Mouse (Mus musculus): ENCODE results near the gene Serpinf2.

Gene Serpinf2

DNA sequence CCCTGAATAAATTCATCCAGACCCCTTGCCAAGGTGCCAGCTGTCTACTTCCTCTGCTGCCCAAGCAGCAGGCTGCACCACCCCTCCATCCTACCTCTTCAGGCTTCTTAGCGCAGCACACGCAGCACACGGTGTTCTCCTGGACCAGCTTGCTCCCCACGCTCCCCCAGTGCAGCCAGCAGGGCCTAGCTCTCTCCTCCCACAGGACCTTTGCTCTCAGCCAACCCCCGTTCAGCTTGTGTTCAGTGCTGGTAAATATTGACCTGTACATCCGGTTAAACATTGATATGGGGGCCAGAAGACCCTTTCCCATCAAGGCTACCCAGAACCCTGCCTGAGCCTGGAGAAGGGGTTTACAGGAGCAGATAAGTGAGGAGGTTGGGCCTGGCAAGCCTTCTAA is at the start of gene Serpinf2:
Gene Serpinf2, minus strand, starts transcription at position 229 of the 400 bp plus-strand sequence.
- DNase-seq (ENCODE audit: extremely low read depth, low read depth, low spot score): no peak

DNA sequence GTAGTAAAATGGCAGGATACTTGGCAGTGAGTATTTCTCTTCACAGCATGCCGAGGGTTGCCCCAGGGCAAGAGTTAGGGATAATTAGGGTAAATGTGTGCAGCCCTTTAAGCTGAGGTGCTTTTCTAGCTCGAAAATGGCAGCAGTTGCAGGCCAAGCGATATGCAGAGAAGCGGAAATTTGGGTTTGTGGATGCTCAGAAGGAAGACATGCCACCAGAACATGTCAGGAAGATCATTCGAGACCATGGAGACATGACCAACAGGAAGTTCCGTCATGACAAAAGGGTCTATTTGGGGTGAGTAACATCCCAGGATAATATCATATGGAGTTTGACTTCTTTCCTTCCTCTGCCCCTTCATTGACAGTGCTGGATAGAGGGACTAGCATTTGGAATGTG is 48.1 kb upstream of the Serpinf2 start:
- DNase-seq (ENCODE audit: extremely low read depth, low read depth, low spot score): no peak

DNA sequence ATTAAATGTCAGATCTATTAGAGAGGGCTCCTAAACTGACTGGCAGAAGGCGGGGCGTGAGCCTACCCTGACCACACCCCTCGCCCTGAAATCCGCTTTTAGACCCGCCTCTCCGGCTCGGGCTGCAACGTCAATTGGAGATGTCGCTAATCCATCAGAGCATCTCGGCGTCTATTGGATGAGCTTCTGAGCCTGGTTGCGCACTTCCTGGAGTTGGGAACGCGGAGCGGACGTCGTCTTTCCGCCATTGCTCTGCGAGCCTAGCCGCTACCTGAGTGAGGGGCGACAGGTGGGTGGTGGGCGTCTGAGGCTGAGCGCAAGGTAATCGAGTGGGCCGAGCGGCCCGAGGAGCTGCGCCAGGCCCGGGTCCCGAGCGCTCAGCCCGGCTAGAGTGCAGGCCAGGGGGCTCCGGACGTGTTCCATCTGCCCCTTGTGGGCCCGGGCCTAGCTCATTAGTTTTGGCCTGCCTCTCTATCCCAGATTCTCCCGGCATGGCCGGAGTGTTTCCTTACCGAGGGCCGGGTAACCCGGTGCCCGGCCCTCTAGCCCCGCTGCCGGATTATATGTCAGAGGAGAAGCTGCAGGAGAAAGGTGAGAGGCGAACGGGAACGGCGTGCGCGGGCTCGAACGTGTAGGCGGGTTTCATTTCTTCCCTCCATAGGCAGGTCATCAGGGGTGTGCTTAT is 47.4 kb upstream of the Serpinf2 start, which contains the start of gene Prpf8:
Gene Prpf8, plus strand, starts transcription at position 216 of the 685 bp plus-strand sequence.
- DNase-seq (ENCODE audit: extremely low read depth, low read depth, low spot score): no peak

DNA sequence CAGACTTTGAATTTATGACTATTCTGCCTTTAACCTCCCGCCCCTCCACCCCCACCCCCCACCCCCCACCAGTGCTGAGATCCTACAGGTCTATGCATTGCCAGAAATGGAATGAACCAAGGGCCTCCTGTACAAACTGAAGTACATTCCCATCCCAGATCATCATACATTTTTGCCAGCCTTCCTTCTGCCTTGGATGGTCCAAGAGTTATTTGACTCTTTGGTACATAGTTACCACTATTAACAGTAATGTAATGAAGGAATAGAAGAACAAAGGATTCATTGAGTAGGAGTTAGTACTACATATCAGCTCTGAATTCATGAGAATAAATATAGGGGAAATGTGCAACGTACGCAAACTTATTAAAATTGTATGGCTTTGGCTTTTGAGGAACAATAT is 46.8 kb upstream of the Serpinf2 start:
- no peak for DNase-seq (ENCODE audit: extremely low read depth, low read depth, low spot score)

GRCm38 (mm10) chr11:75473376-75473775 is 34.0 kb upstream of the Serpinf2 start:
- no peak for DNase-seq (ENCODE audit: extremely low read depth, low read depth, low spot score)

GRCm38 (mm10) chr11:75472469-75473081 is 33.2 kb upstream of the Serpinf2 start:
- DNase-seq (ENCODE audit: extremely low read depth, low read depth, low spot score): no peak

DNA sequence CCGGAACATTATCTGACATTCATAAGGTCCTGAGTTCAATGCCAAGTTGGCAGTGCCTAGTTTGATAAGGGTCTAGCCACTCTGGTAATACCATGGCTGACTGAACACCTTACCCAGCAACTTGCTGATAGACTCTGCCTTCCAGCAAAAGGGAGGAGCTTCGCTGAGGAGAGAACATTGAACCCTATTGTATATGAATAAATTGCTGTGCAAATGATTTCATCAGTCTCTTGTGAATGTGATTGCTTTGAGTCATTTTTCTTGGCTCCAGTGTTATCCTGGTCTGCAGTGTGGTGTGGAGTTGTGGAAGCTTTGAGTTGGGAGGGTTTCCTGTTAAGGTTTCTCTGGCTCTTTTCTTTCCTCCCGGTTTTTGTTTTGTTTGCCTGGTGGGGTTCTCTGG is 31.3 kb upstream of the Serpinf2 start:
- DNase-seq (ENCODE audit: extremely low read depth, low read depth, low spot score): peak; percentile 88

- DNase-seq (ENCODE audit: extremely low read depth, low read depth, low spot score): no peak
Observed at GRCm38 (mm10) chr11:75469261-75469660, 29.9 kb upstream of the Serpinf2 start.

- no peak for DNase-seq (ENCODE audit: extremely low read depth, low read depth, low spot score)
Observed at GRCm38 (mm10) chr11:75468410-75468809, 29.0 kb upstream of the Serpinf2 start.

- DNase-seq (ENCODE audit: extremely low read depth, low read depth, low spot score): peak; percentile 91
Observed at GRCm38 (mm10) chr11:75467512-75468215, 28.3 kb upstream of the Serpinf2 start.

GRCm38 (mm10) chr11:75466731-75467505 is 27.5 kb upstream of the Serpinf2 start:
- no peak for DNase-seq (ENCODE audit: extremely low read depth, low read depth, low spot score)

- no peak for DNase-seq (ENCODE audit: extremely low read depth, low read depth, low spot score)
Observed at GRCm38 (mm10) chr11:75465051-75465450, 25.7 kb upstream of the Serpinf2 start.

DNA sequence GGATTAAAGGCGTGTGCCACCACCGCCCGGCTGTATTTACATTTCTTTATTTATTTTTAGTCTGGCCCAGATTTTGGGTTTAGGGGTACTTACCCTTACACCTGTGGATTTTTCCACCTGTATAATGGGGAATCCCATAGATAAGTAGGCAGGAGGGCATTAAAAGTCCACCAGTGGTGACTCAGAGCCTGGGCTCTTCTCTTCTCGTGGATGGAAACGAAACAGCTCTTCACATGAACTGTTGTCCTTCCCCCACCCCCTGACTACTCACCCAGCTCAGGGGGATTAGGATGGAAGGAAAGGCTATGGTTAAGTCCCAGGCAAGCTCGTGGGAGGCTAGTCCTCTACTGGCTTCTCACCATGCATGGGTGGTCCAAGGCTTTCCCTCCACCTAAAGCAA is 25.0 kb upstream of the Serpinf2 start:
- DNase-seq (ENCODE audit: extremely low read depth, low read depth, low spot score): no peak

GRCm38 (mm10) chr11:75463624-75464023 is 24.2 kb upstream of the Serpinf2 start:
- DNase-seq (ENCODE audit: extremely low read depth, low read depth, low spot score): no peak

- no peak for DNase-seq (ENCODE audit: extremely low read depth, low read depth, low spot score)
Observed at GRCm38 (mm10) chr11:75462865-75463336, 23.5 kb upstream of the Serpinf2 start.

- no peak for DNase-seq (ENCODE audit: extremely low read depth, low read depth, low spot score)
Observed at GRCm38 (mm10) chr11:75462253-75462783, 22.9 kb upstream of the Serpinf2 start.

DNA sequence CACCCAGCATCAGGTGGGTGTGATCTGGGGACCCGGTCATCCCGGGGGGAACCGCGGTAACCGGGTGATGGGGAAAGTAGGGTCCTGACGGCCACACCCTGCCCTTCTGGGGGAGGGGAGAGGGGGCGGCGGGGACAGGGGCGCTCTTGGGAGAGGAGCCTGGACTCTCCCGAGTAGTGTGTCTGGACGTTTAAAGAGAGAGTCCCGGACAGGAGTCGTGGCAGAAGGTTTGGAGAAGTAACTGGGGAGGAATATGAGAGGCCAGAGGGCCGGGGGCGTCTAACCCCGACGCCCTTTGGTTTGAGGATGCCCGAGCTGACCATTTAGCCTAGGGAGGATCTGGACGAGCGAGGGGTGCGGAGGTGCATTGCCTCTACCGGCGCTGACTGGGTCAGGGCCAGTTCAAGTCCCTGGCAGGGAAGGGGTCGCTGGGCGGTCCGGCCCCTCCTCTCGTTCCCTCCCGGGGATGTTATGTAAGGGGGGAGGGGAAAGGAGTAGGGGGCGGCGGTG is 22.4 kb upstream of the Serpinf2 start:
- no peak for DNase-seq (ENCODE audit: extremely low read depth, low read depth, low spot score)

- peak; percentile 100 for DNase-seq (ENCODE audit: extremely low read depth, low read depth, low spot score)
Observed at GRCm38 (mm10) chr11:75460844-75461742, 21.7 kb upstream of the Serpinf2 start, which contains the start of gene Tlcd2. Gene Tlcd2 (plus strand): TSS chr11:75461715.

GRCm38 (mm10) chr11:75460103-75460843 is 20.9 kb upstream of the Serpinf2 start:
- no peak for DNase-seq (ENCODE audit: extremely low read depth, low read depth, low spot score)
